Mouse (Mus musculus): ENCODE measurements around the gene Ndufs6.

GRCm38 (mm10) chr13:73290206-73290605 is 38.1 kb downstream of the Ndufs6 start:
- TF ChIP-seq POLR2A (IDR thresholded peaks at IDR 0.05; ENCODE audit: borderline replicate concordance, extremely low read depth, insufficient read depth, insufficient read length, poor library complexity, severe bottlenecking) (no peak), CTCF (IDR thresholded peaks at IDR 0.05; ENCODE audit: borderline replicate concordance, extremely low read depth, insufficient read depth, insufficient read length) (no peak)

Measured in brain, embryonic 14.5 days (tissue).